Mouse (Mus musculus): Measurements from ENCODE around the gene Fam126b.
A peak's percentile ranks its signal among the peaks of the same experiment; 100 is the strongest.
"Not testable (repeated sequence)": the region's sequence is repeated elsewhere in the genome, so short reads cannot be mapped to it uniquely, and the experiment has no call there.

Fam126b gene

DNA sequence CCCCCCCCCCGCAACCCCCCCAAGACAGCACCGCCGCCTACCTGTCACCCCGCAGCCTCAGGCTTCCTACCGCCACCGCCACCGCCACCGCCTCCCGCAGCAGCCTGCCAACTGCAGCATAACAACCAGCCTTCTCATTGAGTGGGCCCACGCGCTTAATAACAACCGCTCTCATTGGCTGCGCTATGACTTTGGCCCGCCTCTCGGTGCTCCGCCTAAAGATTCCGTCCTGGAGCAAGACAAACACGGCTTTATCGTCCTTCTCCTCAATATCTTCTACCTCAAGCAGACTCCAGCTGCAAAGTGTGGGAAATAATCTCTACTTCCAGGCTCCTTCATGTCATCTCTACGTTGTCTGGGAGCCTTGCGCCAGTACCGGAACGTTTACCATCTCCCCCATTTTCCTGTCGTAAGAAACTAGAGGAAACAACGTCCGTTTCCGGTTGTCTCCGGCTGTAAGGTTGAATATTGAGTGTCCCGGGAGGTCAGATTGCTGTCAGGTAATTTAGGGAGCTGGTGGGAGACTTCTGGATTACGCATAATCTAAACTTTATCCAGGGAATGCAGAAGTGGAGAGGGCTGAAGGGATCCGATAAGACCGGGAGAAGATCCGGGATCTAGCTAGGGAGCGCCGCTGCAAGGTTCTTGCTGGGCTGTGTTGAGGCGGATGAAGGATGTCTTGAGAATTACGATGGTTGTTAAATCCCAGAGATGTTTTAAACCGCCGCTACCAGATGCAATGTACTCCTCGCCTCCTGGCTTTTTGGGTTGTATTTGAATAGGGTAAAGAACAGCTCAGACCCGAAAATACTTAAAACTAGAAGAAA lies at the start of gene Fam126b, which contains the start of gene Ndufb3:
Fam126b (minus strand) TSS at position 153 of the 827 bp plus-strand sequence.
Ndufb3 (plus strand) TSS at position 214 of the 827 bp plus-strand sequence.
- DNase-seq (ENCODE audit: low read depth, low spot score): peak; percentile 71

DNA sequence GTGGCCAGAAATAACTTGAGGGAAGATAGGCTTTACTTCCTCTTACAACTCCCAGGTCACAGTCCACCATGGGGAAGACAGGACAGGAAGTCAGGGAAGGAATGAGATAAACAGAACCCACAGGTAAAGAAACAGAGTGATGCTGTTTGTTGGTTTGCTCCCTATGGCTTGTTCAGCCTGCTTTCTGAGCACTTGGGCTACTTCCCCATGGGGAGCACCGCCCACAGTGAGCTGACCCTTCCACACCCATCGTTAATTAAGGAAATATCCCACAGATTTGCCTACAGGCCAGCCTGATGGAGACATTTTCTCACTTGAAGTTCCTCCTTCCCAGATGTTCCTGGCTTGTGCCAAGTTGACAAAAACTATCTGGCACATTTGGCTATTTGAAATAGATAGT lies 42.7 kb upstream of the Fam126b start:
- not testable (repeated sequence) for DNase-seq (ENCODE audit: low read depth, low spot score)

DNA sequence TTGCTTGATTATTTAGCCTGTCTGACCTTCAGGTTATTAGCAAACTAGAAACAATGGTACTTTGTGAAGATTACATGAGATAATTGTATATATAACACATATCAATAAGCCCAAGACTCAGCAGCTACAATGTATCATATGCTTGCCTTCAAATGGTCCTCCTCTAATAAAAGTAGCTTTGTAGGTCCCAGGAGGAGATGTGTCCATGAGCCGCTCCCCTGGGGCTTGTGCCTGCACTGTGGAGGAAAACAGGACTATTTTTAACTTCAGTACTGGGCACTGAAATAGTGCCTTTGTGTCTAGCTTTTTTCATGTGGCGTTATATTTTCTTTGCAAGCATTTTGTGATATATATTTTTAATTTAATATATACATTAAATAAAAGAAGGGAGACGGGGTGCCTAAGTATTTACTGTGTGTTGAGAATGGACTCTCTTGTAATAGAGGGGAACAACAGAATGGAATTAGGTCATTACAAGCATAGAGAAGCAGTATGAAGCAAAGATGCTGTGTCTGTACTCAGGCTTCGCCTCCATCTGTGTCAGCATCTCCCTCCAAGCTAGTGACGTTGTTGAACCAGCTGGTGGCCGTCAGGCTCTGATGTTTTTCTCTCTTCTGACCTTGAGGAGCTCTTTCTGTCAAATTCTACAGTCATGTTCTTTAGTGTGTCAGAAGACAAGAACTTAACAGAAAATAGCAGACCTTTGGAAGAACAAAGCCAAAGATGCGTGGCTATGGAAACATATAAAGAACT lies 36.0 kb upstream of the Fam126b start:
- no peak for DNase-seq (ENCODE audit: low read depth, low spot score)

DNA sequence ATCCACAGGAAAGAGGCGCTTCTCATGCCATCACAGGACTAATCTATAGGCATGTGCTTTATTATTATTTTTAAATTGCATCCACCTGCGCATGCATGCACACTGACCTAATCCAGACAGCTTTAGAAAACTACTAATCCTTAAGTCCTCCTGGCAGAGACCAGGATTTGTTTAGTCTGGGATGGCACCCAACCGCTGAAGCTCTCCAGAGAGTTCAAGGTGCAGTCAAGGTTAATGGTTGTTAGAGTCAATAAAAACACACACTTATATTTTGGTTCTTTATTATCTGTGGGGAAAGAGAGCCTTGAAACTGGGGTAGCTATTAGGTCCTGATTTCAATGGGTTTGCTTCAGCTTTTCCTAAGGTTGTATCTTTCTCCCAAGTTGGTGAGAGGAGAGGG lies 35.1 kb upstream of the Fam126b start:
- no peak for DNase-seq (ENCODE audit: low read depth, low spot score)

DNA sequence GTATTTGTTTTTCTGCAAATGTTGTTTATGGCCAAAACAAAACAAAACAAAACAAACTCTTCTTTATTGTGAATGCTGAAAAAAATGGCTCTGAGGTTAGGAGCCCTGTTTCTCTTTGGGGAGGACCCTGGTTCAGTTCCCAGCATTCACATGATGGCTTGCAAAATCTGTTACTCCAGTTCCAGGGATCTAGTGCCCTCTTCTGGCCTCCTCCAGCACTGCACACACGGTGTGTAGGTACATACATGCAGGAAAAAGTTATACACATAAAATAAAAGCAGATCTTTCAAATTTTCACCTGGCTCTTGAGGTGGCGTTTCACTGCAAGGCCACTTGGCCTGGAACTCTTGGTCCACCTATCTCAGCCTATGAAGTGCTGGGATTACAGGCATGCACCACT lies 32.6 kb upstream of the Fam126b start:
- DNase-seq (ENCODE audit: low read depth, low spot score): no peak

DNA sequence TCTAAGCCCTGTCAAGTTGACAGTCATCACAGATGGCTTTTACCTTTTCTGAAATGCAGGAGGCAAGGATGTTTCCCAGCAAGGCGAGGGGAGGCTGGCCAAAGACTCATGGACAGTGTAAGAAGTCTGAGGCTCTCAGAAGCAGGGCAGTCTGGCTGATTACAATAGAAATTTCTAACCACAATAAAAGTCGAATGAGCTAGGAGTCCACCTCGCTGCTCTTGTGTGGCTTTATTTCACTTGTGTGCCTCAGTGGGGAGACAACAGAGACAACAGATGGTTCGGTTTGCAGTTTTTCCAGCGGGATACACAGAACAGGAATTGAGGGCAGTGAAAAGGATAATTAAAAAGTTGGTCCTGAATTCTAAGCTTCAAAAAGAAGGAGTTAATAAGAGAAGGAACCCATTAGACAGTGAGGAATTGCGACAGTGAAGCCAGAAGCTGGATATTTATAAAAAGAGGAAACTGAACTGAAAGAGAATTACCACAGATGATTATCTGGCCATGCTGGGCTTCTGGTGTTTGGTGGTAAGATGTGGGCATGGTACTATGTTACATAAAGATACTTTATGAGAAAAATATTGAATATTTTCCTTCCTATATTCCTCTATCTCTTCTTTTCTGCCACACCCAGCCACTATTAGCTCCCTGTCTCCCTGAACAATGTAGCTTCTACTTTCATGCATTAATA lies 32.0 kb upstream of the Fam126b start:
- DNase-seq (ENCODE audit: low read depth, low spot score): no peak

DNA sequence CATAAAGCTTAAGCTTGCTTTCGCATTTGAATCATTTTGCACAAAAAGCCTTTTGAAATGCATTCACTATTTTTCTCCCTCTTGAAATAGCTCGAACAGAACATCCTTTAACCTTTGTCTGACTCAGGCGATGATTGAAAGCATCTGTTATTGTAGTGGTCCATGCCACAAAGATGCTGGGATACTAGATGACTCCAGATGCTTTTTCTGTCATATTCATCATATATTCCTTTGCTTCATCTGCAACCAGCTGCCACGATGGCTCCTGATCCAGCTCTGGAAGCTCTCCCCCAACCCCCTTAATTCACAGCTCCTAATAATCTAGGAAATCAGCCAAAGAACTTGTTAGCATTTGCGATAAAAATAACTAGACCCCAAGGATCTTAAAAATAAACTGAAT lies 31.0 kb upstream of the Fam126b start:
- no peak for DNase-seq (ENCODE audit: low read depth, low spot score)

DNA sequence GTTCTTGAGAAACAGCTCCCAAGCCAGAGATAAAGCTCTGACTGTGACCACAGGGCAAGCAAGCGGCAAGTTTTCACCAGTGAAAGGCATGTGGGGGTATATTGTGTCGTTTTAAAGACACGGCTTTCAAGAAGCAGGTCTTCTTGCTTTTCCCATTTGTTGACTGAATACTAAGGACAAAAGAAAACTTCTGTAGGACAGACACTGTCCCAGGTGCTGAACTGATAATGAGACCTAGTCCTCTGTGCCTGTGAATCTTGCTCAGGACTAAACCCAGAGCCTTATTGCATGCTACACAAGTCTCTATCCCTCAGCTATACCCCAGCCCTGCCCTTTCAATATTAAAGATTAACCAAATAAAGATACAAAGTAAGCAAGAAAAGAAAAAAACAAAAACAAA lies 30.1 kb upstream of the Fam126b start:
- DNase-seq (ENCODE audit: low read depth, low spot score): no peak

DNA sequence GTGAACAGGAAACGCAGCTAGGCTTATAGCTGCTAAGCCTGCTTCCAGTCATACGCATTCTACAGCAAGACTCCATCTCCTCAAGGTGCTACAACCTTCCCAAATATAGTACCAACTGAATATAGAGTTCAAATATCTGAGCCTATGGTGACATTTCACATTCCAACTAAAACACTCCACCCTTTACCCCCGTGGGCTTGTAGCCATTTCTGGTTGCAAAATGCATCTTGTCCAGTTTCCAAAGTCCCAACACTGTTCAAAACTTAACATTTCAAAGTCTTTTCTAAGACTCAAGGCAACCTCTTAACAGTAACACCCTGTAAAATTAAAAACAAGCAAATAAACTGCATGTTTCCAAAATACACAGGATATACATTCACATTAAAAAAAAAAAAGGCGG lies 29.0 kb upstream of the Fam126b start:
- DNase-seq (ENCODE audit: low read depth, low spot score): no peak

DNA sequence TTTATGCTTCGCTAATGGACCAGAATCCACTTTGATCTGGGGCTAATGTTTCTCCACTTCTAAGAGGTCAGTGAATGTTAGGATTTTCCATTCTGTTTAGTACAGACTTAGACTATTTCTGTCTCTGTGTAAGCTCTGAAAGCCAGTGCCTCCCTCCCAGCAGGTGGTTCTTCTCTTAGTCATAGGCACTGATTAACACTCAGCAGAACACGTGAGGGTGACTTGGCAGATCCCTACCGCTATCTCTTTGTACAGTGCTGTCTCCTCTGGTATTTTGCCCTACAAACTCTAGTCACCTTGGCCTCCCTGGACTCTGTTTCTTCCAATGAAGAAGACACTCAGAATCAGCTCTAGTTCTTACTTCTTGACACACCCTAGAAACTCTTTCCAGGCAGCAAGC lies 28.3 kb upstream of the Fam126b start:
- no peak for DNase-seq (ENCODE audit: low read depth, low spot score)

DNA sequence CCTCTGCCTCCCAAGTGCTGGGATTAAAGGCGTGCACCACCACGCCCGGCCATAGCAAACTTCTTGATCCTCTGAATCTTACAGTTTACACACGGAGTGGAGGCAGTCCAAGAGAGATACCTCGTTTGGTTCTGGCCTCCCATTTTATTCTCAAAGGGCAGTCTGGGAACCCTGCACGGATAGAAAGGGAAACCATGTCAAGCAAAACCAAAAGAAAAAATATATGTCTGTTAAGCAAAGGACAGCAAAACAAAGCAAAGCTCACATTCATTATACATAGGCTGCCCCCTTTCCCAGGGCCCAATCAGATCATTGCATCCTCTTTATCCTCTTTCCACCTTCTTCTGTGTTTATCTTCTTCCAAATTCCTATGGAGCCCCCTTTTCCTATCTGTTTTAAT lies 27.7 kb upstream of the Fam126b start:
- DNase-seq (ENCODE audit: low read depth, low spot score): peak; percentile 75

DNA sequence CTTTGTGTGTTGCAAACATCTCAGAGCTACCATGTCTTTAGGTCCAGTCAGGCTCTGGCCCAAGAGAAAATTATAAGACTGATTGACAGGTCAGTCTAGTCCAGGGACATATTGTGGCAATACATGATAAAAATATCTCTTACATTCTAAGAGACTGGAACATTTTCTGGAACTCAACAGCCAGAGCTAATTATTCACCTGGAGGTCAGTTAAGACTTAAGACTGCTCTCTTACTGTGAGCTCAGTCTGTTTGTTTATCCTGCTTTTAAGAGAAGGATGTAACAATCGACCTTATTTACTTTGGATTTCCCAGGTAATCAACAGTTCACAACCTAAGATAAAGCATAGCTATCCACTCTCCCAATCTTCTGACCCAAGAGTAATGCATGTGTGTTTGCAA lies 24.5 kb upstream of the Fam126b start:
- no peak for DNase-seq (ENCODE audit: low read depth, low spot score)

DNA sequence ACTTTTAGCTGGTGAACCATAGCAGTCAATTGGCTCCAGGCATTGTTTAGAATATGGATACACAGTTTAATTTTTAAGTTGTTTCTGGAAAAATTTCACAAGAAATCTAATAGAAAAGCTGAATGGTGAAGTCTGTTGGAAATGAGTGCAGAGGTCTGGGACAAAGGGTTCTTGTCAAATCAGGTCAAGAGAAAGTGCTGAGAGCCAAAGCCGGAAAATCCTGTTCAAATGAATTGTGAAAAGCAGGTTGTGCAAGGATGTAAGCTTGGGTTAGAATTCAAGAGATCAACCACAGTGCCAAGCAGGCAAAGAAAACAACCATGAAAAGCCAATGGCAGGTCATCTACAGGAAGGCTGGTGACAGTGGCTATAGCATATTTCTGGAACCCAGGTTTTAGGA lies 24.0 kb upstream of the Fam126b start:
- DNase-seq (ENCODE audit: low read depth, low spot score): no peak

DNA sequence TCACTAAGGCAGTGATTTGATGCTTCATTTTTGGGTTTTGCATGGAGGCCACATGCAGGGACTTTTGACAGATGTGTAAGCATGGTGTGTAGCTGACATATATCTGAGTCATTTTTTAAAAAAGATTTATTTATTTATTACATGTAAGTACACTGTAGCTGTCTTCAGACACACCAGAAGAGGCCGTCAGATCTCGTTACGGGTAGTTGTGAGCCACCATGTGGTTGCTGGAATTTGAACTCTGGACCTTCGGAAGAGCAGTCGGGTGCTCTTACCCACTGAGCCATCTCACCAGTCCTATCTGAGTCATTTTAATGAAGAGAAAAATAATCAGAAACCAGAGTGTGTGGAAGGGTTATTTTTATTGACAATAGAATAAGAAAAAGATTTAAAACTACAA lies 23.5 kb upstream of the Fam126b start:
- DNase-seq (ENCODE audit: low read depth, low spot score): not testable (repeated sequence)

DNA sequence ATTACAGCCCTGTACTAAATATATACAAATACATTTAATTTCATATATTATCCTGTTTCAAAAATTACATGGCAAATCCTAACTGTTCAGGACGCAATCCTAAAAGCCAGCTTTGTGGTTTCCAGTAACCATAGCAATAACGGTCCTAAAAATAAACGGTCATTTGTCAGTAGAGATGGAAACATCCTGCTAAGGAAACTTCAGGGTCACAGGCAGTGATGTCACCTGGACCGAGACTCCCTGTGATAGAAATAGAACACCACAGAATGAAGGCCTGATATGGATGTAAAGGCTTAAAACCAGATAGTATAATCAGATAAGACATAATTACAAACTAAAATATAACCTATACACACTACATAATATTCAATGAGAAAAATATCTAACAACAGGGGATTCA lies 17.6 kb upstream of the Fam126b start:
- DNase-seq (ENCODE audit: low read depth, low spot score): no peak

DNA sequence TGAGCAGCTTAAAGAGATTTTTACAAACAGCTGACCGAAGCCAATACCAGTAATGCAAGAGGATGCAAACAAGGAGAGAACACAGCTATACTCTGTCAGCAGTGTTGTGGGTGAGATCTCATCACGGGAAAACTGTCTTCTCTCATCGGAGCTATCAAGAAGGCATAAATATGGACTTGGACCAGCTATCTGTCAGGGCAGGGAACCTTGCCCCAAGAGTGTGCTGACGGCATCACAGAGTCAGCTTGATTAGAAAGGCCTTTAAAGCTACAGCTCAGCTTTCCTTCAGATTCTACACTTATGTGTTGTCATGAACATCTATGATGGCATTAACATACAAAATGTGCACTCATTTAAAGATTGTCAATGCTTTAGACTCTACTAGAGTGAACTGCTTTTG lies 16.6 kb upstream of the Fam126b start:
- DNase-seq (ENCODE audit: low read depth, low spot score): no peak

DNA sequence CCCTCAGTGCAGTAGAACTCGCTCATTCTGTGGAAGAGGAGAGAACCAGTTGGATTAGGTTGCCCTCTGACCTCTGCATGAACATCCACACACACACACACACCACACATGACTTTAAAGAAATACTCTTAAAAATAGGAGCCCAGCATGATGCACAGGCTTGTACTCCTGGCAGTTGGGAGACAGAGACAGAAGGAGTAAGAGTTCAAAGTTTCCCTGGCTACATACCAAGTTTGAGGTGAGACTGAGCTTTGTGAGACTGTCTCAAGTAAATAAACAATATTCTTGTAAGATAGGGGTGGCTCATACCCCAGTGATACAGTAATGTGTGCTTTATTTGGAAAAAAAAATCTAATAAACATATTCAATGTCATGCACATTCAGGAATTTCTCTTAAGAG lies 1.4 kb upstream of the Fam126b start:
- DNase-seq (ENCODE audit: low read depth, low spot score): no peak

DNA sequence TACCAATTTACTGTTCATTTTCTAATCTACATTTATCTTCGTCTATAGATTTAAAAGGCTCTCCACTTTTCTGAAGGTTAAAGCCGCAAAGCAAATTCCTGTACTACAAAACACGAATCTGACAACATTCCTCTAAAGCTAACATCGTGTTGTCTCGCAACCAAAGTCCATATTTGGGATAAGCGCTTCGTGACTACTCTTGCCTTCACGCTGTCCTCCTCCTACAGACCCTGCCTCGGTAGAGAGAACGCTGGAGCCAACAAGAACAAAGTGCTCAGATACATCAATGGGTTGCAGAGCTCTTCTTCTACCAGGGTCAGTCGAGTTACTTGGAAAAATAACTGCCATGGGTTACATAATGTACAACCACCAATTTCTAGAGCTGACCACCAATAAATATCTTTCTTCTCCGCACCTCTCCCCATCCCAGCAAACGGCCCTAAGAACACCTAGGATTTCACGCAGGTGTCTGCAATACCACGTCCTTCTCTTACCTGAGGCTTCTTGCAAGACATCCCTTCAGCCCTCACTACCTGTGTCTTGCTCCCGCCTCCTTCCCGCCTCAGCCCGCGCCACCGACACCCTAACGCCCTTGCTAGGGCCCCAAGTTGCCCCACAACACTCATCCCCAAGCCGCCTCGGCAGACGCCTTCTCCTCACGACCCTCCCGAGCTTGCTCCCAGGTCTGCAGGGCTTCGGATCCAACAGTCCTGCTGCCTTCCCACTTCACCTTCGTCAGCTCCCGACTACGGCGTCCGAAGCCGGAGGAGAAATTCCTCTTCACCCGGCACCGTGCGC lies 551 bp downstream of the Fam126b start:
- DNase-seq (ENCODE audit: low read depth, low spot score): no peak

DNA sequence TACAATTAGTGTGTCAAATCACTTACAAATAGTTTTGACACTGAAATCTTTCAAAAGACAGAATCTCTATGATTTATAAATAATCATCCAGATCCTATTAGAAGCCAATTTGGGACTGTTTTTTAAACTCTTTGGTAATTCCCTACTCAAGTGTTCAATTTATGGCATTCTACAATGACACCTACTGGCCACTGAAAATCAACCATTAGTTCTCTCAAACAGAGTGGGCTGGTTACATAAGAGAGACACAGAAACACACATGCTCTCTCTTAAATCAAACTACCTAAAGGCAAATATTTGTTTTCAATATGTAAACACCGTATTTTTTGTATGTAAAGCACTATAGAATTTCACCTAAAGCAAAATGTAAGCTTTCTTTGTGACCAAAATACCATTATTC lies 1.9 kb downstream of the Fam126b start:
- DNase-seq (ENCODE audit: low read depth, low spot score): no peak

DNA sequence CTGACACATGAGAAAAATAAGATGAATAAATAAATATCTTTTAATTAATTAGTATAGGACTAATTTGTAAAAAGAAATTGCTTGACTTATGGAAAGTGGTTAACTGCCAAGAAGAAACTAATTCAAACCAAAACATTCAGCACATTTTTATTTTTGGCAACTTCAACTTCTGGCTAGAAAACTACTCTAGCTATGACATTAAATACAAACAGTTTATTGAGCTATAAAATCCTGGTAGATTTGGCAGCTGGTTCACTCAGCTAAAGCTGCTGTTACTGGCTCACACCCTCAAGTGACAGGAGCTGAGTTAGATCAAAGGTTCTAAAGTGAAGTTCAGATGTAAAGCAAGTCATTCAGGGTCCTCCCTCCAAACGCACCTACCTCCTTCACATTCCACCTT lies 3.5 kb downstream of the Fam126b start:
- no peak for DNase-seq (ENCODE audit: low read depth, low spot score)

DNA sequence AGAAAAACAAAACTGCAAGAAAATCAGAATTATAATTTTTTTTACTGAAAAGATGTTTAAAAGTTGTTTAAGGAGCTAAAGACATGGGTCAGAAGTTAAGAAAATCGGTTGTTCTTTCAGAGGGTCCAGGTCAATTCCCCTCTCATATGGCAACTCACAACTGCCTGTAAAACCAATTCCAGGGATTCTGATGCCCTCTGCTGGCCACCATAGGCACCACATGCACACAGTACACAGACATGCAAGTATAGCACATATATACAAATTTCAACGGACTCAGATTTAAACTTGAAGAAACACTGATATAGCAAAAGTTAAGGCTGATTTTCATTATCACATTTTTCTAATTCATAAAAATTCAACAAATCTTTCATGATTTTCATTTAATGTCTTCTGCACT lies 6.9 kb downstream of the Fam126b start:
- DNase-seq (ENCODE audit: low read depth, low spot score): peak; percentile 5

DNA sequence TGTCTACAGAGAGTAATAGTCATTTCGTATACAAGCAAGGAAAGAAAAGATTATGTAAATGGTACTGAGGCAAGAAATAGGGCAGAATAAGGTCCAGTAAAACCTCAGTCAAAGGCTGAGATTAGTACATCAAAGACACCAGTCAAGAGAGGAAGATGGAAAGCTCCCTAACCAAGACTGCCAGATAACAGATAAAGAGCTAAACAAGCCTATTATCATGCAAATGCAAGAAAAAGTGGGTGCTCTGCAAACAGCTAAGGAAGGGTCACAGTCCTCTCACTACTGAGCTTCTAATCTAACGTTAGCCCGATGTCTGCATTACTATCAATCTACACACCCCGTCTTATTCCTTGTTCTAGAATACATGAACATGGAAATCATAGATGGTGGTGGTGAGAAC lies 15.7 kb downstream of the Fam126b start:
- no peak for DNase-seq (ENCODE audit: low read depth, low spot score)
